8 mouse cellular contexts compared by ENCODE assay signal in the genomic region with DNA sequence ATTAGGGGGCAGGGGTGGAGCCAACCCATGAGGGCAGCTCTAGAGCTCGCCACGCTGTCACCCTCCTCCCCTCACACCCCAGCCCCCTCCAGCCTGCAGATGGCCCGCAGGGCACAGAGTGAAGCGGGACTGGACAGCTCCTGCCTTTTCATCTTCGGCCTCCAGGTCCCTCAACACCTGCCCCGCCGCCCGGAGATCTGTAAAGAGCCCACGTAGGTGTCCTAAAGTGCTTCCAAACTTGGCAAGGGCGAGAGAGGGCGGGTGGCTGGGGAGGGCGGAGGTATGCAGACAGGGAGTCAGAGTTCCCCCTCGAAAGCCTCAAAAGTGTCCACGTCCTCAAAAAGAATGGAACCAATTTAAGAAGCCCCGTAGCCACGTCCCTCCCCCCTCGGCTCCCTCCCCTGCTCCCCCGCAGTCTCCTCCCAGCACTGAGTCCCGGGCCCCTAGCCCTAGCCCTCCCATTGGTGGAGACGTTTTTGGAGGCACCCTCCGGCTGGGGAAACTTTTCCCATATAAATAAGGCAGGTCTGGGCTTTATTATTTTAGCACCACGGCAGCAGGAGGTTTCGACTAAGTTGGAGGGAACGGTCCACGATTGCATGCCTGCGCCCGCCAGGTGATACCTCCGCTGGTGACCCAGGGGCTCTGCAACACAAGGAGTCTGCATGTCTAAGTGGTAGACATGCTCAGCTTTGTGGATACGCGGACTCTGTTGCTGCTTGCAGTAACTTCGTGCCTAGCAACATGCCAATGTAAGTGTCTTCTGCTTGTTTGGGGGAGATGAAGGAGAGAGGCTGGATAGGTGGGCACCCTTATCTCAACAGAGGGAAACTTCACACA. TPM values are rescaled to one million over a fixed set of nuclear protein-coding genes. Genes with fewer than 3 reads are reported as not detected.
A peak's percentile ranks its signal among the peaks of the same experiment; 100 is the strongest.
DNase-seq lines count a peak whose midpoint lies in the region; ATAC-seq and TF ChIP-seq lines count a peak whose summit lies in the region.

No protein-coding gene starts in this region.

- in situ Hi-C loops in ES-E14 (cut with MboI; ENCODE audit: low sequenced_read_pairs in 2 of 2, unreplicated experiment in 2 of 2) = no loop called here

- peak; percentile 63 for ATAC-seq in intestine, postnatal 0 days

- 0 out of 2 replicates have a peak, but pooled peaks cover 3% of the 10 kb centered on the region for H3K27me3 ChIP-seq in intestine, postnatal 0 days (replicated peaks; ENCODE audit: control insufficient read depth, insufficient read depth, low read length)

- H3K4me1 ChIP-seq in ES-E14 (ENCODE audit: control insufficient read depth in 2 of 2, insufficient read depth in 2 of 2, low read length in 2 of 2, poor library complexity in 1 of 2) = no peaks in the 10 kb centered on the region
- no peaks in the 10 kb centered on the region for H3K4me1 ChIP-seq in intestine, postnatal 0 days (replicated peaks; ENCODE audit: control insufficient read depth, insufficient read depth, low read length)

- no peak for DNase-seq in ES-E14 (ENCODE audit: low read depth, low spot score)
- peak; percentile 77 for DNase-seq in embryo, embryonic 10.5 days (ENCODE audit: low spot score)
- DNase-seq in heart, adult 11 months = peak; percentile 99
- DNase-seq in lung, adult 18-20 months = peak; percentile 44 to 52
- DNase-seq in ovary, postnatal 14 days (ENCODE audit: low spot score) = peak; percentile 57
- no peak for DNase-seq in left cerebral cortex, adult 18-20 months (ENCODE audit: low spot score in 2 of 2)
- DNase-seq in thymus, postnatal 25 days = no peak

- H3K9me3 ChIP-seq in ES-E14 (ENCODE audit: control insufficient read depth, insufficient read depth, low read depth, low read length) = no peaks in the 10 kb centered on the region
- no peaks in the 10 kb centered on the region for H3K9me3 ChIP-seq in intestine, postnatal 0 days (ENCODE audit: control insufficient read depth)

- peak overlapping the region; percentile 61 for H3K4me2 ChIP-seq in intestine, postnatal 0 days (replicated peaks; ENCODE audit: low read depth)

- H3K4me3 ChIP-seq in ES-E14 (ENCODE audit: insufficient read depth in 1 of 2, low read depth in 1 of 2, low read length in 2 of 2, poor library complexity in 1 of 2, severe bottlenecking in 1 of 2) = peak overlapping the region; percentile 45 to 59
- H3K4me3 ChIP-seq in intestine, postnatal 0 days (ENCODE audit: low read depth, low read length) = peak overlapping the region; percentile 41

- 2% methylated on average over 29 of the region's 31 CpGs for WGBS in intestine, postnatal 0 days

- 0 out of 2 replicates have a peak, but pooled peaks have one; percentile 4 for TF ChIP-seq CTCF in intestine, postnatal 0 days (IDR thresholded peaks at IDR 0.05; ENCODE audit: low read depth)

- H3K27ac ChIP-seq in ES-E14 (ENCODE audit: insufficient read depth, low read depth, low read length, poor library complexity, severe bottlenecking) = no peak overlapping the region
- peak overlapping the region; percentile 55 for H3K27ac ChIP-seq in intestine, postnatal 0 days (ENCODE audit: low read depth, low read length)

- H3K9ac ChIP-seq in ES-E14 (ENCODE audit: insufficient read depth, low read depth, low read length, poor library complexity, severe bottlenecking) = no peak overlapping the region
- H3K9ac ChIP-seq in intestine, postnatal 0 days (ENCODE audit: low read depth, low read length) = peak overlapping the region; percentile 49; the same call in 1 of the 2 replicates

- H3K36me3 ChIP-seq in ES-E14 (ENCODE audit: control insufficient read depth, insufficient read depth, low read length, poor library complexity, severe bottlenecking) = no peaks in the 10 kb centered on the region
- H3K36me3 ChIP-seq in intestine, postnatal 0 days (ENCODE audit: control insufficient read depth, insufficient read depth) = no peaks in the 10 kb centered on the region

TF ChIP-seq in ES-E14, 5 proteins besides CTCF, POLR2A, EP300 and RAD21:
- TF ChIP-seq CHD2 (IDR thresholded peaks at IDR 0.05; ENCODE audit: low read depth, low read length) = no peak
- TF ChIP-seq ZNF384 (IDR thresholded peaks at IDR 0.05; ENCODE audit: low read depth, low read length) = no peak
- no peak for TF ChIP-seq HCFC1 (IDR thresholded peaks at IDR 0.05; ENCODE audit: borderline replicate concordance, insufficient read depth, low read length)
- no peak for TF ChIP-seq ZC3H11A (IDR thresholded peaks at IDR 0.05; ENCODE audit: borderline replicate concordance, low read depth, low read length)
- TF ChIP-seq MAFK (IDR thresholded peaks at IDR 0.05; ENCODE audit: insufficient read depth, low read depth, low read length) = no peak

RNA-seq across cellular contexts. Expression of a gene that starts 0.8 kb away (rescaled TPM):
- total RNA-seq in ES-E14 (2012; rRNA removed) = 18.7 and 52.3 TPM in 2 replicates
- 193 and 200 TPM in 2 replicates for polyA plus RNA-seq in intestine, postnatal 0 days (2015; fragmentation: Nextera tagmentation; extraction: Ambion mirVana)
- total RNA-seq in left cerebral cortex, adult 18-20 months (2021) = 10 to 100 TPM; 14.0 to 14.2 TPM

Comparison
In these comparisons a context has a peak if more than half of its experiments do, and no peak if none do; other contexts are left out.
1. DNase-seq: peak in embryo, embryonic 10.5 days (single experiment), heart, adult 11 months (single experiment), lung, adult 18-20 months (2 of 2) and ovary, postnatal 14 days (single experiment); none in ES-E14 (single experiment), left cerebral cortex, adult 18-20 months (0 of 2) and thymus, postnatal 25 days (single experiment).